Mouse (Mus musculus) liver, postnatal 0 days (tissue): Measurements from ENCODE around the gene Acvr1b.

Experiments used
- CTCF ChIP-seq: sonication (generic); IDR thresholded peaks from 2 replicates; pipeline ENCODE4 v1.5.1; 2016; ENCODE audit warnings: antibody characterized with exemption, low read depth
- EP300 ChIP-seq: IDR thresholded peaks from 2 replicates; pipeline ENCODE4 v1.6.1; 2016; ENCODE audit warnings: antibody characterized with exemption, low read depth, mild to moderate bottlenecking

DNA sequence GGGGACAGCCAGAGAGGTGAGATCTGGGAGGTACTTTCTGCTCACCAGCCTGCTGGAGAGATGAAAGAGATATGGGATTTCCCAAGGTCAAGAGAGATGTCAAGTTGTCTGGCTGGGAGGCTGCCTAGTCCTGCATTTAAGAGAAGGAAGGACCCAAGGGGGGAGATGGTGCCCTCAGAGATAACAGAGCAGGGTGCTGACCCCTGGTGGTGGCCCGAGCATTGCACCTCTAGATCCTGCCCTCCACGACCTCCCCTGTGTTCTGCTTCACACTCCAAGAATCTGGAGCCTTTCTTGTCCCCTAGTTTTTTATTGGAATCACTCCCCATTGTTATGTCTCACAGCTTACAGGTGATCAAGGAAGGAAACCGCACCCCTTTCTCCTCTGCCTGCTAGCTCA lies 63.0 kb downstream of the Acvr1b start:
- peak; percentile 87 for TF ChIP-seq CTCF
- no peak for TF ChIP-seq EP300
